Mouse (Mus musculus): Measurements from ENCODE around the gene 5730522E02Rik. TPM values are rescaled to one million over a fixed set of nuclear protein-coding genes. Genes with fewer than 3 reads are reported as not detected.

5730522E02Rik gene
- polyA plus RNA-seq, 1 experiment from 2014 or later: 1.3 TPM

DNA sequence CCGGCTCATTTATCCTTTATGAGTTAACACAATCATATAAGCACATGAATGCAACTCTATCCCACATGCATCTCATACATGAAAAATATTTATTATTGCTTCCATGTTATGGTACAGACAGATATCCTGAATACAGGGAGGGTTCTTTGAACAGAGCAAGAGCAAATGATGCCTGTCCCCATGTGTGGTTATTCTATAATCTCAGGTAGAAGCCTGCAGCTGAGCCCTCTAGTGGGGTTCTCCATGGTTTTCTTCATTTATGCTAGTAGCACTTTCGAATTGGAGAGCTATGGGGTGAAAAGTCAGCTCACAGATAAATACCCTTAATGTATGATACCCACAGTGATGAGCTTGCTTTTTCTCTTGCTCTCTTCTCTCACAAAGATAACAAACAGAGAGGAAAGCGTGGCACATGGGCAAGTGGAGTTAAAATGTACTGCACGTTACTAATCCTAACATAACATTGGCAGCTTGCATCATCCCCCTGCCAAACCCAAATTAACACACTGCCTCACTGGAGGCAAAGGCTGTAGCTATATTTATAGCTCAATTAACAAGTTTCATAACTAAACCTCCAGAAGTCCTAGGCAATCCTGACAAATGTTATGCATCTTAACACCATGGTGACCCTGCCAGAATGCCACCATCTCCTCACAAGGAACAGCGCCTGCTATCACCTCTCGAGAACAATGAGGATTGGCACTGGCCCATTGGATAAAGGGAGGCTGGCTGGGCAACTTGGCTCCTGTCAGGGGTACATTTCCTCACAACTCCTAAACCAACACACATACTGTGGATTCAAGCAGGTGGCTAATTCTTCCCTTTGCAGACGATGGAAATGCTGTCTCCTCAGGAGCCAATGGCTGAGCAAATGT is 494.9 kb downstream of the 5730522E02Rik start:
- H3K27me3 ChIP-seq (replicated peaks; ENCODE audit: control insufficient read depth, insufficient read depth, low read length): no peaks in the 10 kb centered on the region
- no peaks in the 10 kb centered on the region for H3K9me3 ChIP-seq (ENCODE audit: control insufficient read depth, low read length)
- WGBS: 75% methylated on average over 7 of the region's 7 CpGs
- no peak overlapping the region for H3K27ac ChIP-seq (ENCODE audit: low read depth, low read length)
- H3K4me2 ChIP-seq: no peak overlapping the region
- DNase-seq (ENCODE audit: low spot score): no peak
- no peak overlapping the region for H3K4me3 ChIP-seq (ENCODE audit: low read depth, low read length)
- no peak overlapping the region for H3K9ac ChIP-seq (ENCODE audit: low read depth, low read length)
- no peaks in the 10 kb centered on the region for H3K4me1 ChIP-seq (replicated peaks; ENCODE audit: control insufficient read depth, insufficient read depth, low read length)
- ATAC-seq (replicated peaks; ENCODE audit: low FRiP score): no peak
- no peaks in the 10 kb centered on the region for H3K36me3 ChIP-seq (ENCODE audit: control insufficient read depth, insufficient read depth, low read length)

DNA sequence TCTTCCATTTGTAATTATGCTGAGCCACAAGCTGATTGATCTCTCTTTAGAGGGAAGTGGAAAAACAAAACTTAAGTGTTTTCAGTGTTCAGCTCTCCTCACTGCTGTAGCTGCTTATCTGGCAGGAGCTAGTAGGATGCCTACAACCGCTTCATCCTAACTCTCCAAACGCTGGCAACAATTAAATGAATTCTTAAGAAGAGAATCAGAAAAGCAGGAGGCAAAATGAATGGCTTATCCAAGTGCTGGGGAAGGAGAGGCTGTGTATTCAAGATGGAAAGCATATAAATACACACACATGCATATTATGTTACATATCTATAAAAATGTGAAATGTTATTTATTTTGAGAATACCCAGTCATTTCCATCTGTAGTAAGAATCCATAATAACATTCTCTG is 500.0 kb downstream of the 5730522E02Rik start:
- Histone ChIP-seq H3K4me3 (ENCODE audit: low read depth, low read length) (no peak overlapping the region), H3K4me1 (replicated peaks; ENCODE audit: control insufficient read depth, insufficient read depth, low read length) (no peaks in the 10 kb centered on the region), H3K27me3 (replicated peaks; ENCODE audit: control insufficient read depth, insufficient read depth, low read length) (no peaks in the 10 kb centered on the region), H3K9ac (ENCODE audit: low read depth, low read length) (no peak overlapping the region), H3K27ac (ENCODE audit: low read depth, low read length) (no peak overlapping the region), H3K36me3 (ENCODE audit: control insufficient read depth, insufficient read depth, low read length) (no peaks in the 10 kb centered on the region), H3K4me2 (no peak overlapping the region), H3K9me3 (ENCODE audit: control insufficient read depth, low read length) (no peaks in the 10 kb centered on the region)
- ATAC-seq (replicated peaks; ENCODE audit: low FRiP score) (no peak), DNase-seq (ENCODE audit: low spot score) (no peak)
- 73% methylated on average over 2 of the region's 2 CpGs for WGBS

DNA sequence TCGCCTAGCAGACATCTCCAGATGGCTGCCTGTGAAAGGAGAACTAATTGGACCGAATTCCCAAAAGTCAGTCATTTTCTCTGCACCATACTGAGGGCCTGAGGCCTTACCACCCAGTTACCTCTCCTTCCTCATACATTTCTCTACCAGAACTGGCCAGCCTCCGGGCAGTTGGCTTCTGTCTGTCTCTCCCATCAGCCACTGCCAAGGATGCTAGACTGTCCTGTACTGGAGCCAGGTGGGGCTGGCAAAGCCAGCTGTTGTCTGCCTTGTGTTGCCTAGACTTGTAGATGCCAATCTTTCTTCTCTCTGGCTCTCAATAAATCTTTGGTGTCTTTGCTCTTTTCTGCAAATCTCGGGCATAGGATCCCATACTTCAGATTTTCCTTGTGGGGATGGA is 500.7 kb downstream of the 5730522E02Rik start:
- Histone ChIP-seq H3K4me2 (no peak overlapping the region), H3K27me3 (replicated peaks; ENCODE audit: control insufficient read depth, insufficient read depth, low read length) (no peaks in the 10 kb centered on the region), H3K9me3 (ENCODE audit: control insufficient read depth, low read length) (no peaks in the 10 kb centered on the region), H3K4me3 (ENCODE audit: low read depth, low read length) (no peak overlapping the region), H3K36me3 (ENCODE audit: control insufficient read depth, insufficient read depth, low read length) (no peaks in the 10 kb centered on the region), H3K9ac (ENCODE audit: low read depth, low read length) (no peak overlapping the region), H3K4me1 (replicated peaks; ENCODE audit: control insufficient read depth, insufficient read depth, low read length) (no peaks in the 10 kb centered on the region), H3K27ac (ENCODE audit: low read depth, low read length) (no peak overlapping the region)
- no peak for ATAC-seq (replicated peaks; ENCODE audit: low FRiP score)
- WGBS: 66% methylated on average over 4 of the region's 4 CpGs
- no peak for DNase-seq (ENCODE audit: low spot score)

DNA sequence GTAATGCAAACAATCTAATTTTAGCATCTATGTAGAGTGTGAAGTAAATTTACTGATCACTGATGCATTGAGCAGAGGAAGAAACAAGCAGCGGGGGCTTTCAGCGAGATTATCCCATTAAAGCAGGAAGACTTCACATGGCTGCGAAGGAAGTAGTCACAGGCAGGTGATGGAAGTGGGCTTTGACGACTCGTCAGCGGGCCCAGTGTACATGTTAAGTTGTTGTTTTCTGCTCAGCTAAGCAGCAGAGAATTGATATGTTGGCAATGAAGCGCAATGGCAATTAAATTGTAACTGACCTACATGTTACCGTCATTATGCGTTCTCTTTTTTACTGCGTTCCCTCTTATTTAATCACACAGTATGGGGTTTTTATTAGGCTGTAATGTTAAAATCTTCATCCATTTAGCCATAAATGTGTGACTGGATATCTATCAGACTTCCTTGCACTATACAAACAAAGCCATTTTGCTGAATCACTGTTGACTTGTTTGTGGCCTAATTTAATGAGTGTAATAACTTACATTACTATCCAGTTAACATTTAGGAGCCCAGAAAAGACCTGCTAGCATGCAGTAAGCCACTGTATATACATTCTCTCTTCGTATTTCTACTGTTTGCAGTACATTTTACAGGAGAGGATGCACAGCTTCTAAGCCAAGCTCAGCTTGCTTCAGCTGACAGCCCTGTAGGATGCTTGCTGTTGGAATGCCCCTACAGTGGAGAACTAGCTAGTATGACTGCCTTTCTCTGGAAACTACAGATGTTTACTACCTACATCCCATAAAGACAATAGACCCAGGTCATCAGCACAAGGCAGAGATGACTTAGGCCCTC is 506.0 kb downstream of the 5730522E02Rik start:
- Histone ChIP-seq H3K9ac (ENCODE audit: low read depth, low read length) (no peak overlapping the region), H3K9me3 (ENCODE audit: control insufficient read depth, low read length) (no peaks in the 10 kb centered on the region), H3K4me3 (ENCODE audit: low read depth, low read length) (no peak overlapping the region), H3K4me2 (no peak overlapping the region), H3K27me3 (replicated peaks; ENCODE audit: control insufficient read depth, insufficient read depth, low read length) (no peaks in the 10 kb centered on the region), H3K27ac (ENCODE audit: low read depth, low read length) (no peak overlapping the region), H3K36me3 (ENCODE audit: control insufficient read depth, insufficient read depth, low read length) (no peaks in the 10 kb centered on the region), H3K4me1 (replicated peaks; ENCODE audit: control insufficient read depth, insufficient read depth, low read length) (no peaks in the 10 kb centered on the region)
- WGBS: 75% methylated on average over 11 of the region's 11 CpGs
- ATAC-seq (replicated peaks; ENCODE audit: low FRiP score): no peak
- DNase-seq (ENCODE audit: low spot score): no peak

DNA sequence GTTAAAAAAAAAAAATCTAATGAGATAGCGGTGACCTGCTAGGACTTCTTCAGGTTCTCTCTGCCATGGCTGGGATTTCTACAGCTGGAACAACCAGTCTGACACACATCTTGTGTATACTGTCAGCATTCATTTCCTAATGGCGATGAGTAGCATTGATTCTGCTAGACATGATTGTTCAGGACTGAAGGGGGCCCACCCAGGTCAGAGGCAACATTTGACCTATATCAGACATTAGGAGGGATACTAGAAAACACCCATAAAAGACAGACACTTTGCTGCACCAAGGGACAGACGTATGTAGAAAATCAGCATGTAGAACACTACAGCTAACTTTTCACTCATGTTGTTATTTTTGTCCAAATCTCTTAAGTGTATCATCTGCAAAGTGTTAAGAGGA is 507.8 kb downstream of the 5730522E02Rik start:
- Histone ChIP-seq H3K27ac (ENCODE audit: low read depth, low read length) (no peak overlapping the region), H3K36me3 (ENCODE audit: control insufficient read depth, insufficient read depth, low read length) (no peaks in the 10 kb centered on the region), H3K4me1 (replicated peaks; ENCODE audit: control insufficient read depth, insufficient read depth, low read length) (no peaks in the 10 kb centered on the region), H3K9me3 (ENCODE audit: control insufficient read depth, low read length) (no peaks in the 10 kb centered on the region), H3K4me3 (ENCODE audit: low read depth, low read length) (no peak overlapping the region), H3K4me2 (no peak overlapping the region), H3K9ac (ENCODE audit: low read depth, low read length) (no peak overlapping the region), H3K27me3 (replicated peaks; ENCODE audit: control insufficient read depth, insufficient read depth, low read length) (no peaks in the 10 kb centered on the region)
- ATAC-seq (replicated peaks; ENCODE audit: low FRiP score) (no peak), DNase-seq (ENCODE audit: low spot score) (no peak)
- WGBS: 85% methylated on average over 3 of the region's 3 CpGs

DNA sequence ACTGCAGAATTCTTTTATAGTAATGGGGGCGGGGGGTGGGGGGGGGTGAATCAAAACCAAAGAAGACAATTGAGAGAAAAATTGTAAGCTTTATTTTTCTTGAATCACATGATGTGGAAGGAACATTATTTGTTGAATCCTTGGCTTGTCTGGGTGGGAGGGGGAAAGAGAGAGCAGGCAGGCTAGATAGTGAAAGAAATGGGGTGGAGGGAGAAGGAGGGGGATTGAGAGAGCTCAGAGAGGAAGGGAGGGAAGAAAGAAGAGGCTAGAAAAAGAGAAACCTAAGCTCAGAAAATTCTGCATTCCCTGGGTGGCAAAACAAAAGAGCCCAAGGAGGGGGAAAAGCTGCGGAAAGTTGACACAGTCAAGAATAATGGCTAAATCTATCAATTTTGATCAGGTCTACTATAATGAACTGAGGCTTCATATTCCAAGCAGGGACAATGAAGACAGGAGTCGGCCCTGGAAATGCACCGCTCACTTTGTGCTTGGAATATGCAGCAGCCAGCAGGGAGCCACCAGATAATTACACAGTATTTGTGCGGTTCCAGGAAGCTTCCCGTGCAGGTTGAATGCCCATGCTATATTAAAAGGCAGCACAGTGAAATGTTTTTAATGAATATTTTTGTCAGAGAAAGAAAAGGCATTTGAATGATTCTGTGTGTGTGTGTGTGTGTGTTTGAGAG is 512.9 kb downstream of the 5730522E02Rik start:
- Histone ChIP-seq H3K36me3 (ENCODE audit: control insufficient read depth, insufficient read depth, low read length) (no peaks in the 10 kb centered on the region), H3K27ac (ENCODE audit: low read depth, low read length) (no peak overlapping the region), H3K9ac (ENCODE audit: low read depth, low read length) (no peak overlapping the region), H3K9me3 (ENCODE audit: control insufficient read depth, low read length) (no peaks in the 10 kb centered on the region), H3K4me1 (replicated peaks; ENCODE audit: control insufficient read depth, insufficient read depth, low read length) (no peaks in the 10 kb centered on the region), H3K4me2 (no peak overlapping the region), H3K27me3 (replicated peaks; ENCODE audit: control insufficient read depth, insufficient read depth, low read length) (no peaks in the 10 kb centered on the region), H3K4me3 (ENCODE audit: low read depth, low read length) (no peak overlapping the region)
- ATAC-seq (replicated peaks; ENCODE audit: low FRiP score) (no peak), DNase-seq (ENCODE audit: low spot score) (no peak)
- WGBS: 60% methylated on average over 6 of the region's 6 CpGs

DNA sequence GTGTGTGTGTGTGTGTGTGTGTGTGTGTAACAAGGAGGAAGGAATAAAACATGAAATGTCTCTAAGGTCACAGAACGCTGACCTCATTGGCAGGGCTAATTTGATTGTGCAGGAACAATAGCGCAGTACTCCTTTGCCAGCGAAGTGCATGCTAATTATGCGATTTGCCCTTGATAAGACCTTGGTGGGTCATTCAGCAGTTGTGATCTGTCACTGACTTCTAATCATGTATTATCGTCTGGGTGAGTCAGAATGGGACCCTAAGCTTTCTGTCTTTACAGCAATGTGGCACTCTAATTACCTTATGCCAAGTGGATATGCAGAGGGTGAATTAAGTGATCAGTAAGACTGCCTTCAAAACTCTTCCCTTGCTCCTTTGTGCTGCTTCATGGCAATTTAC is 514.4 kb downstream of the 5730522E02Rik start:
- H3K9me3 ChIP-seq (ENCODE audit: control insufficient read depth, low read length): no peaks in the 10 kb centered on the region
- H3K4me3 ChIP-seq (ENCODE audit: low read depth, low read length): no peak overlapping the region
- H3K4me2 ChIP-seq: no peak overlapping the region
- no peak overlapping the region for H3K9ac ChIP-seq (ENCODE audit: low read depth, low read length)
- no peak for ATAC-seq (replicated peaks; ENCODE audit: low FRiP score)
- H3K27ac ChIP-seq (ENCODE audit: low read depth, low read length): no peak overlapping the region
- DNase-seq (ENCODE audit: low spot score): no peak
- H3K4me1 ChIP-seq (replicated peaks; ENCODE audit: control insufficient read depth, insufficient read depth, low read length): no peaks in the 10 kb centered on the region
- 77% methylated on average over 5 of the region's 5 CpGs for WGBS
- no peaks in the 10 kb centered on the region for H3K27me3 ChIP-seq (replicated peaks; ENCODE audit: control insufficient read depth, insufficient read depth, low read length)
- no peaks in the 10 kb centered on the region for H3K36me3 ChIP-seq (ENCODE audit: control insufficient read depth, insufficient read depth, low read length)

DNA sequence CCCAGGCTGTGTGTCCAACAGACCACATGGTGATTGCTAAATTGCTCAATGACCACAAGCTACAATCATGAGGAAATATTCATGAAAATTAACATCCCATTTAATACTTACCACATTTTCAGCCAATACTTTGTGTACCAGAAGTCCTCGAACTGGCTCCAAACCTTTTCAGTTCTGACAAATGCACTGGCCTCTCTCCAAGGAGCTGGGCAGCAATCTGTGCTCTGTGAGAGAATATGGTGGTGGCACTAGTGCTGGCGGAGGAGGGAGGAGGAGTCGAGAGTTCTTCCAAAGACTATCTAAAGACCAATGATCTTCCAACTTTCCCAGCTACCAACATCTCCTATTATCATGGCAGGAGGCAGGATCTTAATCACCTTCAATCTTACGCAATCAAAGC is 525.8 kb downstream of the 5730522E02Rik start:
- ATAC-seq (replicated peaks; ENCODE audit: low FRiP score) (no peak), DNase-seq (ENCODE audit: low spot score) (no peak)
- H3K4me1 ChIP-seq (replicated peaks; ENCODE audit: control insufficient read depth, insufficient read depth, low read length): no peaks in the 10 kb centered on the region
- no peaks in the 10 kb centered on the region for H3K27me3 ChIP-seq (replicated peaks; ENCODE audit: control insufficient read depth, insufficient read depth, low read length)
- no peak overlapping the region for H3K9ac ChIP-seq (ENCODE audit: low read depth, low read length)
- H3K9me3 ChIP-seq (ENCODE audit: control insufficient read depth, low read length): no peaks in the 10 kb centered on the region
- H3K36me3 ChIP-seq (ENCODE audit: control insufficient read depth, insufficient read depth, low read length): no peaks in the 10 kb centered on the region
- no peak overlapping the region for H3K4me3 ChIP-seq (ENCODE audit: low read depth, low read length)
- H3K4me2 ChIP-seq: no peak overlapping the region
- 80% methylated on average over 4 of the region's 4 CpGs for WGBS
- no peak overlapping the region for H3K27ac ChIP-seq (ENCODE audit: low read depth, low read length)
